Mouse (Mus musculus) activated CD4-positive, CD25-positive, alpha-beta regulatory T cell, adult 4 months (primary cell): ENCODE measurements around the gene Rras. TPM values are rescaled to one million over a fixed set of nuclear protein-coding genes. Genes with fewer than 3 reads are reported as not detected.

Source experiments
- ATAC-seq: one replicate; pipeline ENCODE4 v1.8.0; 2017
- polyA plus RNA-seq, 2 experiments: library from polyadenylated mRNA; unstranded; fragments of 100-300 nt; shearing (Covaris generic); gene quantifications; one replicate each; pipeline ENCODE4 v1.2.1; 2017

Gene Rras
- polyA plus RNA-seq = 1 to 10 TPM; 4.5 to 6.1 TPM

DNA sequence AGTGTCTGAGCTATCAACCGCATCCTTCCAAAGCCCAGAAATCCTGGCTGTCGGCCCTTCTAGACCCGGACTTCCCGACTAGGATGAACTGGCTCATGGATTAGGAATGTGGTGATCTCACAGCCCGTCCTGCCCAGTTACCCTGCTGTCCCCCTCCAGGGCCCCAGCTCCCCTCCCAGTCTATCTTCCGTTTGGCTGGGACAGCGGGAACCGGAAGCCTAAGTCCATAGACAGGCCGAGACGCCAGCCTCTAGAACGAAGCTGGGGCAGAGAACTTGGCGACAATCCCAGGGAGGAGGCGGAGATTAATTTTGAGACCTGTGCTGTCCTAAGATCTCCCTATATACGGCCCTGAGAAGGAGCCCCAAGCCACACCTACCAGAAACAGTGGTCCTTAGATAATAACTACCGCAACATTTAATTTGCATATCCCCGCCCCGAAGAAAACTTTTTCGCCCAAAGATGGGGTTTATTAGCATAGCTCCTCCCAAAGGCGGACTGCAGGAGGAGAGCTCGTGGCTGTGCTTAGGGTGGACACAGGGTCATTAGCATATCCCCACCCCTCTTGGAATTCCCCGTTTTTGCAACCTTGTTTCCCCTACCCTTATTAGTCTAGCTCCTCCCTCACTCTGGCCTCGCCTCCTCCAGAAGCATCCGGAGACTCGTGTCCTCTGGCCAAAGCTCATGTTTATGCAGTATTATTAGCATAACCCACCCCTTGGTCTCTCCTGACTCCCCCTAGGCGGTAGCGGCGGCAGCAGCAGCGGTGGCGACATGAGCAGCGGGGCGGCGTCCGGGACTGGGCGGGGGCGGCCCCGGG lies at the start of gene Rras:
Rras (plus strand) TSS at position 720 of the 820 bp plus-strand sequence.
- ATAC-seq = peak; percentile 87

- ATAC-seq = peak; percentile 87
These were observed 47.5 kb upstream of the Rras start for GRCm38 (mm10) chr7:44970231-44970691.

- no peak for ATAC-seq
These were observed 46.6 kb upstream of the Rras start for GRCm38 (mm10) chr7:44971142-44971541.

DNA sequence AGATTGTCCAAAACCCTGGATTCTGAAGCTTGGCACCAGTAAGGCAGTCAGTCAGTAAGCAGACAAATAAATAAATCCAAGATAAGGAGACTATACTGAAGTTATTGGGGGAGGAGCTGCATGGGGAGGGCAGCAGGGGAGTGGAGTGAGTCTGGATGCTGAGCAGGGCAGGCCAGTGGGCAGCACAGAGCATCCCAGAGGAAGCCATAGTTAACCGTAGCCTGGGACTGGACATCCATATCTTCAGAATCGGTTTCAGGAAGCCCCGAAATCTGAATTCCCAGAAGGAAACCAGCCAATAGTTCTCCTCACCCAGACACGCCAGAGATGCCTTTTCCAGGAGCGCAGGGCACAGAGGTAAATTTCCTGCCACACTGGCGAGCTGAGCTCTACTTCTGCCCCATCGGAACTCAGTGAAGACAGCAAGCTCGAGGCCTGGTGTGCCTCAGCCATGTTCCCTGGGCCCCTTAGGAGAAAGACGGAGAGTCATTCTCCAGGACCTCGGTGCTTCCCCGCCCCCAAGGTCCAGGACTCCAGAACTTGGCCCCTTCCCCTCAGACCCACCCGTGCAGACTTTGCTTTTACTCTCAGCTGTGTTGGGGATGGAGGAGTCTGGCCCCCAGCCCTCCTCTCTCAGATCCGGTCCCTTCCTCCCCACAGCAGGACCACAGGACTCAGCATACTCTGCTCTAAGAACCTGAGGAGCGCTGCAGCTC lies 44.2 kb upstream of the Rras start:
- ATAC-seq = no peak

DNA sequence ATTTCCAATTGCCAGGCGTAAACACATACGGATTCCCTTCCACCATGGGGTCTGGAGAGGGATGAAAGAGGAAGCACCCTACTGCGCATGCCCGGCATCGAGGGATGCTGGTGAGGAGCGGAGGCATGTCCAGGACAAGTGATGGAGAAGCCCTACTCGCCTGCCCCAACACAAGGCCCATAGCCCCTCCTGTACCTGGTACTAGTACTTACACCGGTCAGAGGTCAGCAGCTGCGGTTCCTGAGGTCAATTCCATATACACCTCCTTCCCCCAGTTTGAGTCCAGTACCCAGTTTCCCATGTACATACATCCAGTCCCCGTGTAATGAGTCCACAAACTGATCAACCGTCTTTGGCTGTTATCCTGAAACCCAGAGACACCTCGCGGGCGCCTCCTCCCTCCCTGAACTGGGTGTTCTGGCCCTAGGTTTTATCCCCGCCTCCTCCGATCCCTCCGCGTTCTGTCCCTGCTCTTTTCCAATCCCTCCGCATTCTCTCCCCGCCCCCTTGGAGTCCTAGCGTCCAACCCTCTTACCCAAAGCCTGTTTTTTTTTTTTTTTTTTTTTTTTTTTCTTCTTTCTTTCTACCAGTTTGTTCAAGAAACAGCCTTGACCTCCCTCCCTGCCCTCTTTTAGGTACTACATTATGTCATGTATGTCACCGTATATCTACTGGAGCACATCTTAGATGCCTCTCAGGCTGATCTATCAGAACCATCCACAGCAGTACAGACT lies 43.2 kb upstream of the Rras start, which contains the start of gene Cpt1c:
Cpt1c (minus strand) TSS at position 469 of the 734 bp plus-strand sequence.
- ATAC-seq = no peak

- no peak for ATAC-seq
These were observed 42.7 kb upstream of the Rras start for GRCm38 (mm10) chr7:44975117-44975419.

DNA sequence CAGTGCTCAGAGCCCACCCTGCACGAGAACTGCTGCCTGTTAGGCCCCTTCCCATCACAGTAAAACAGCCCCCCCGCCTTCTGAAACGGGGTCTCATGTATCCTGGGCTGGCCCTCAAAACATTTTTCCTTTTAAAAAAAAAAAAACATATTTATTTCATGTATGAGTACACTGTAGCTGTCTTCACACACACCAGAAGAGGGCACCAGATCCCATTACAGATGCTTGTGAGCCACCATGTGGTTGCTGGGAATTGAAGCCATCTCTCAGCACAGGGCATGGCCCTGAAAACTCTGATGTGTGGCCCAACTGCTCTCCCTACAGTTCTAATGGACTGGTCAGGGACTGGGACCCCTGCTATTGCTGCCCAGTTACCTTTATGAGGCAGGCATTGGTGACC lies 39.5 kb upstream of the Rras start:
- no peak for ATAC-seq

GRCm38 (mm10) chr7:44981539-44981938 lies 36.2 kb upstream of the Rras start:
- no peak for ATAC-seq

GRCm38 (mm10) chr7:44983085-44983484 lies 34.7 kb upstream of the Rras start:
- no peak for ATAC-seq

- no peak for ATAC-seq
These were observed 33.6 kb upstream of the Rras start for GRCm38 (mm10) chr7:44983944-44984832.

- ATAC-seq = no peak
These were observed 33.0 kb upstream of the Rras start for GRCm38 (mm10) chr7:44984833-44985164.

- no peak for ATAC-seq
These were observed 32.1 kb upstream of the Rras start for GRCm38 (mm10) chr7:44985595-44986191.

- ATAC-seq = peak; percentile 91
These were observed 31.4 kb upstream of the Rras start, which contains the start of gene Prmt1 for GRCm38 (mm10) chr7:44986192-44986878. Gene Prmt1 (minus strand): TSS chr7:44986568.

GRCm38 (mm10) chr7:44986879-44987718 lies 30.7 kb upstream of the Rras start:
- no peak for ATAC-seq

DNA sequence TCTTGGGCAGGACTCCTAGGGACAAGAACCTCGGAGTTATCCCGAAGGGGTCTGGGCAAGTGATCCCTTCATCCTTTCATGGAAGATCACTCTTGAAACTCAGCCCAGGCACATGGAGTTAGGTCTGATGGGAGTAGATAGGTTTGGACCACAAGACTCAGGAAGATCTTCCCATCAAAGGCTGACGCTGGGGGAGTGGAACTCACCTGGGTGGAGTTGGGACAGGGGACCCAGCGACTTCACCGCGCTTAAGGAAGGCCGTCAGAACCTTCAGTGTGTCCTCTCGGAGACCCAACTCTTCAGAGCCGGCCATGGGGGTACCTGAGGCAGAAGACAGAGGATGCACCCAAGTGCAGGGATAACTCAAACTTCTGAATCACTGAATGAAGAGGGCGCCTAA lies 21.1 kb upstream of the Rras start:
- no peak for ATAC-seq

DNA sequence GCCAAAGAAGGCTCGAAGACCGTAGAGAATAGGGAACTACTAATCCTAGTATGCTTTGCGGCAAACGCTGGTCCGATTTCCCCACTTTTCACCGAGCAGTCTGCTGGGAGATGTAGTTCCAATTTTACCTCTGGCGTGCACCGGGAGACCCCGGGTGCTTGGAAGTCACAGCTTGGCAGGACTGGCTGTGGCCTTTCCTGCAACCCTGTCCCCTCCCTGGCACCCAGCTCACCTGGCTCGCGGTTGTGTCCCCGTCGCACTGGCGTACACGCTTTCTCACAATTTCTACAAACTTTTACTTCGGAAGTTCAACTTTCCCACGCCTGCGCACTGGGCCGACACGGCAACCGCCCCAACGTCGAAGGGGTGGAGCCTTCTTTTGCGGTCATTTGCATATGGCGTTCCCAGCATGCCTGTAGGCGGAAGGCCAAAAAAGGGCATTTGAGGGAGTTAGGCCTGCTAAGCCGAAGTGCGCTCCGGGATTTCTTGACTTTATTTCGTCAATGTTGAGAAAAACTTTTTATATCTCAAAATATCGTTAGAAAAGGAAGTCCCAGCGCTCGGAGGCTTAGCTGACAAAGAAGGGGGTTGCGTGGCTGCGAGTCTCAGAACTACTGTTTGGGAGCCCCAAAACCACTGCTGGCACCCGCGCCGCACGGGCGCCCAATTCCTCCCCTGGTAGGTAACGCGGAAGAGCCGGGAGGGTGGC lies 20.4 kb upstream of the Rras start, which contains the start of gene Irf3:
Irf3 (plus strand) TSS at position 418 of the 709 bp plus-strand sequence.
- peak; percentile 95 for ATAC-seq

DNA sequence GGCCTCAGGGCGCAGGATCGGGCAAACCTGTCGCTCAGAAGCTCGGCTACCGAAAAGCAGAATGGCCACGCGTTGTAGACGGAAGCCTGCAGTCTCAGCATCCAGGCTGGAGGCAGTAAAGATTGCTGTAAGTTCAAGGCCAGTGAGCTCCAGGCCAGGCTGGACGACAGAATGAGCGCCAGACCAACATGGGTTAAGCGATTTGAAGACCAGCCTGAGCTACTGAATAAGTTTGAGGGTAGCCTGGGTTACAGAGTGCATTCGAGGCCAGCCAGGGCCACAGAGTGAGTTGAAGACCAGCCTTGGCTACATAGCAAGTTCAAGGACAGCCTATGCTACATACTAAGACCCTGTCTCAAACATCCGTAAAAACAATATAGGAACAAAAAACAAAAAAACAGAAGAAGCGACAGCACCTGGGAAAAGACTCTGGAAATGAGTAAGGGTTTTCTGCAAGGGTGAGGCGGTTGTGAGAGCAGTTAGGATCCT lies 19.8 kb upstream of the Rras start:
- ATAC-seq = no peak

DNA sequence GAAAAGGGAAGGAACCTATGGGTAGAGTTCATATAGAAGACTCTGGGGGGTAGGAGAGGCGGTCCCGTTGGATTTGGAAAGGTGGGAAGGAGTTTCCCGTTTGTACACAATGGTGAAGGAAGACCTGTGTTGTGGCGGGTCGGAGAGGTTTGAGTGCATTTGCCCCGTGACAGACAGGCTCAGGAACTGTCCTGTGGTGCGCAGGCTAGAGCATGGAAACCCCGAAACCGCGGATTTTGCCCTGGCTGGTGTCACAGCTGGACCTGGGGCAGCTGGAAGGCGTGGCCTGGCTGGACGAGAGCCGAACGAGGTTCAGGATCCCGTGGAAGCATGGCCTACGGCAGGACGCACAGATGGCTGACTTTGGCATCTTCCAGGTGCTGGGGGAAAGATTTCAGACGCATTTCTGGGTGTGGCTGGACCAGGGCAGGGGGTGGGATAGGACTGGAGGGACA lies 19.2 kb upstream of the Rras start, which contains the start of gene Bcl2l12:
Bcl2l12 (minus strand) TSS at position 212 of the 455 bp plus-strand sequence.
- ATAC-seq = no peak

- no peak for ATAC-seq
These were observed 18.0 kb upstream of the Rras start for GRCm38 (mm10) chr7:44999753-45000152.
